Mouse (Mus musculus) liver, embryonic 14.5 days (tissue): ENCODE data around the gene Rhobtb1.

ENCODE experiments used
- CTCF ChIP-seq: IDR thresholded peaks from 2 replicates; pipeline ENCODE4 v1.5.1; 2016; ENCODE audit warnings: antibody characterized with exemption, low read depth, control low read depth
- EP300 ChIP-seq: IDR thresholded peaks from 2 replicates; pipeline ENCODE4 v1.6.1; 2016; ENCODE audit warnings: antibody characterized with exemption, low read depth

DNA sequence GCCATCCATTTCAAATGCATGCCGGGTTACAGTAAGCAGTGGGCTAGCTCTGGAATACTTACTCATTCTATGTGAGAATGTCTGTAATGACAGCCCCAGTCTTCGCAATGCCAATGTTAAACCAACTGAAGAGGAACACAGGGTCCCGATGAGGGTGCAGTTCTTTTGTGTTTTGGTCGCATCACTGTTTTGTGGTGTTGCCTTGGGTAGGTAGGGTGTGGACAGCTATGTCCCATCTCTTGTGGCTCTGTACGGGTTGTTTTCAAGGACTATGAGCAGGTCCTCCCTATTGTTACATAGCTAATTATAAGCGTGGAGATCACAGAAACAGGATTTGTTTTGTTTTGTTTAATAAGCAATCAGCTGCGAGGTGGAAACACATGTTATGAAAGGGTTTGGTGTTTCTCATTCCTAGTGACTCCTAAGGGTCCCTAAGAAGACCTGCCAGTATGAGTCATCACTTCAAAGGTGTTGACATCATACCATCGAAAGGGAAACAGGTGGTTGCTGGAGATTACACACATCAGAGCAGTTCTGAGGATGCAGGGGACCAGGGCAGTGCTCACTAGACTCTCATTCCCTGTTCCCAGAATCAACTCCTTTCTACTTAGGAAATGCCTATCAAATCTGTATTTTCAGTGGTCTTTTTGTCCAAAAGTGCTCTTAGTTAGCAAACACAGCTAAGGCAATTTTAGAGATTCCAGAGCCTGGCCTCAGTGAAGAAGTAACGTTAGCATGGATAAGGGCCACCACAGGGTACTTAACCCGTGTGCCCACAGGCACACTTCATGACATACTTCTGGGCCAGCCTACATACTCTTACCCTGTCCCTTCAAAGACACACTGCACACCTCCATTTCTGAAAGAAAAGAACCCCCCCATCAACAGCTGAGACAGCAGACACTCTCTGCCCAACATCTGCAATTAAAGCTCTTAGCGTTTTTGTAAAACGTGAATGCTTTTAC, 124.9 kb downstream of the Rhobtb1 start:
- TF ChIP-seq CTCF (no peak), EP300 (no peak)
